Mouse (Mus musculus) limb, embryonic 14.5 days (tissue): ENCODE results near the gene Dtx1. TPM values are rescaled to one million over a fixed set of nuclear protein-coding genes. Genes with fewer than 3 reads are reported as not detected.

Source experiments
- ATAC-seq: fragments of 200-750 bp; cut with Nextera tagmentation; 2 replicates; pipeline ENCODE4 v1.8.0; 2017; ENCODE audit warnings: low read depth, moderate number of reproducible peaks, moderate TSS enrichment; ENCODE audit not compliant: low FRiP score
- DNase-seq: peaks from one replicate; pipeline ENCODE4 v3.0.0-alpha.2; 2015; ENCODE audit warnings: low spot score
- H3K27ac ChIP-seq: fragments of 300-500 bp; sonication (generic); replicated peaks from 2 replicates; pipeline ENCODE4 v1.5.1; 2014; ENCODE audit warnings: low read depth, mild to moderate bottlenecking, low read length, moderate library complexity, mixed read lengths
- H3K27me3 ChIP-seq: fragments of 300-500 bp; sonication (generic); 2 replicates; pipeline ENCODE4 v1.6.1; 2014; ENCODE audit warnings: low read length, mixed read lengths; ENCODE audit not compliant: control insufficient read depth, insufficient read depth
- H3K36me3 ChIP-seq: fragments of 300-500 bp; sonication (generic); 2 replicates; pipeline ENCODE4 v1.6.1; 2014; ENCODE audit warnings: mild to moderate bottlenecking, low read length, moderate library complexity, mixed read lengths; ENCODE audit not compliant: control insufficient read depth, insufficient read depth
- H3K4me1 ChIP-seq: fragments of 300-500 bp; sonication (generic); 2 replicates; pipeline ENCODE4 v1.6.1; 2014; ENCODE audit warnings: antibody characterized with exemption, low read length, mixed read lengths; ENCODE audit not compliant: control insufficient read depth, insufficient read depth
- H3K4me2 ChIP-seq: fragments of 300-500 bp; sonication (generic); replicated peaks from 2 replicates; pipeline ENCODE4 v1.6.1; 2014; ENCODE audit warnings: low read depth, mild to moderate bottlenecking, low read length, moderate library complexity; ENCODE audit not compliant: severe bottlenecking
- H3K4me3 ChIP-seq: fragments of 300-500 bp; sonication (generic); replicated peaks from 2 replicates; pipeline ENCODE4 v1.5.1; 2014; ENCODE audit warnings: low read length
- H3K9ac ChIP-seq: fragments of 300-500 bp; sonication (generic); 2 replicates; pipeline ENCODE4 v1.6.1; 2014; ENCODE audit warnings: mild to moderate bottlenecking, low read depth, low read length, moderate library complexity; ENCODE audit not compliant: severe bottlenecking
- H3K9me3 ChIP-seq: fragments of 300-500 bp; sonication (generic); 2 replicates; pipeline ENCODE4 v1.6.1; 2016; ENCODE audit warnings: low read length; ENCODE audit not compliant: control insufficient read depth
- POLR2A ChIP-seq: fragments of 200-500 bp; IDR thresholded peaks from 2 replicates; pipeline ENCODE4 v1.8.0; 2012; ENCODE audit warnings: inconsistent platforms, mild to moderate bottlenecking, moderate library complexity, borderline replicate concordance; ENCODE audit not compliant: insufficient read depth, insufficient read length; ENCODE audit errors: extremely low read depth
- WGBS: fragments of 180-500 bp; shearing (Covaris S2); extraction: QIAGEN DNeasy Blood & Tissue Kit; methylation state at CpG from one replicate; pipeline ENCODE4 v1.1.7; 2014; 5-methylcytosine and 5-hydroxymethylcytosine counted together
- polyA plus RNA-seq, 2 experiments: library from polyadenylated mRNA; depleted of rRNA in 1 of 2; stranded (reverse) in 1 of 2; unstranded in 1 of 2; fragments of >200 nt; fragmentation: Nextera tagmentation in 1 of 2; extraction: Ambion mirVana in 1 of 2; gene quantifications; 2 replicates each; pipeline versions ENCODE4 v1.2.1 to v1.2.3; 2012 to 2014

Gene Dtx1
- polyA plus RNA-seq, 2 experiments: 3.9 to 11.1 TPM

GRCm38 (mm10) chr5:120712721-120713120, 994 bp upstream of the Dtx1 start:
- Histone ChIP-seq H3K4me2 (no peak overlapping the region), H3K36me3 (no peaks in the 10 kb centered on the region), H3K27ac (no peak overlapping the region), H3K4me3 (no peak overlapping the region), H3K4me1 (peaks cover 12% of the 10 kb centered on the region), H3K9me3 (no peaks in the 10 kb centered on the region), H3K9ac (no peak overlapping the region), H3K27me3 (peaks cover 60% of the 10 kb centered on the region)
- no peak for TF ChIP-seq POLR2A
- DNase-seq (no peak), ATAC-seq (no peak)
- WGBS: 65% methylated on average over 8 of the region's 8 CpGs

GRCm38 (mm10) chr5:120711416-120711815, 311 bp downstream of the Dtx1 start:
- Histone ChIP-seq H3K27me3 (peaks cover 60% of the 10 kb centered on the region), H3K27ac (no peak overlapping the region), H3K4me2 (peak overlapping the region; percentile 91), H3K4me1 (peaks cover 16% of the 10 kb centered on the region), H3K4me3 (peak overlapping the region; percentile 49), H3K9ac (peak overlapping the region; percentile 59), H3K36me3 (no peaks in the 10 kb centered on the region), H3K9me3 (no peaks in the 10 kb centered on the region)
- DNase-seq: no peak
- no peak for TF ChIP-seq POLR2A
- WGBS: 1% methylated on average over 27 of the region's 43 CpGs
- ATAC-seq: no peak

- peak overlapping the region; percentile 59 for H3K9ac ChIP-seq
- H3K36me3 ChIP-seq: no peaks in the 10 kb centered on the region
- no peak for TF ChIP-seq POLR2A
- WGBS: under 1% methylated on average over 17 of the region's 34 CpGs
- H3K4me1 ChIP-seq: peaks cover 17% of the 10 kb centered on the region
- peak overlapping the region; percentile 91 for H3K4me2 ChIP-seq
- no peaks in the 10 kb centered on the region for H3K9me3 ChIP-seq
- no peak overlapping the region for H3K27ac ChIP-seq
- ATAC-seq (no peak), DNase-seq (no peak)
- peaks cover 60% of the 10 kb centered on the region for H3K27me3 ChIP-seq
- H3K4me3 ChIP-seq: peak overlapping the region; percentile 49
These were observed 890 bp downstream of the Dtx1 start for GRCm38 (mm10) chr5:120710826-120711248.

- no peak for TF ChIP-seq POLR2A
- Histone ChIP-seq H3K4me3 (peak overlapping the region; percentile 49), H3K9ac (peak overlapping the region; percentile 59), H3K9me3 (no peaks in the 10 kb centered on the region), H3K36me3 (no peaks in the 10 kb centered on the region), H3K27ac (no peak overlapping the region), H3K27me3 (peaks cover 60% of the 10 kb centered on the region), H3K4me1 (peaks cover 17% of the 10 kb centered on the region), H3K4me2 (peak overlapping the region; percentile 91)
- 4% methylated on average over 33 of the region's 40 CpGs for WGBS
- peak; percentile 71 for ATAC-seq
- DNase-seq: peak; percentile 43
These were observed 1.4 kb downstream of the Dtx1 start for GRCm38 (mm10) chr5:120710161-120710825.

- Histone ChIP-seq H3K9me3 (no peaks in the 10 kb centered on the region), H3K4me1 (peaks cover 17% of the 10 kb centered on the region), H3K27ac (no peak overlapping the region), H3K27me3 (peaks cover 35% of the 10 kb centered on the region), H3K4me2 (peak overlapping the region; percentile 19; the same call in 1 of the 2 replicates), H3K9ac (no peak overlapping the region), H3K36me3 (no peaks in the 10 kb centered on the region), H3K4me3 (no peak overlapping the region)
- ATAC-seq (no peak), DNase-seq (no peak)
- no peak for TF ChIP-seq POLR2A
- 40% methylated on average over 13 of the region's 13 CpGs for WGBS
These were observed 4.8 kb downstream of the Dtx1 start for GRCm38 (mm10) chr5:120706976-120707375.

GRCm38 (mm10) chr5:120706541-120706940, 5.2 kb downstream of the Dtx1 start:
- WGBS: 5% methylated on average over 16 of the region's 16 CpGs
- Histone ChIP-seq H3K27ac (no peak overlapping the region), H3K27me3 (peaks cover 31% of the 10 kb centered on the region), H3K4me2 (peak overlapping the region; percentile 19; the same call in 1 of the 2 replicates), H3K9ac (no peak overlapping the region), H3K4me3 (no peak overlapping the region), H3K9me3 (no peaks in the 10 kb centered on the region), H3K36me3 (no peaks in the 10 kb centered on the region), H3K4me1 (peaks cover 17% of the 10 kb centered on the region)
- DNase-seq (no peak), ATAC-seq (no peak)
- no peak for TF ChIP-seq POLR2A
